Mouse (Mus musculus) common myeloid progenitor, adult 5-6 weeks (primary cell): ENCODE results near the gene Iqschfp. TPM values are rescaled to one million over a fixed set of nuclear protein-coding genes. Genes with fewer than 3 reads are reported as not detected.
"Not testable (repeated sequence)": the region's sequence is repeated elsewhere in the genome, so short reads cannot be mapped to it uniquely, and the experiment has no call there.

Source experiments
- ATAC-seq: replicated peaks from 2 replicates; pipeline ENCODE4 v1.8.0; 2016; ENCODE audit warnings: low read depth, mild to moderate bottlenecking, moderate TSS enrichment, inconsistent platforms; ENCODE audit not compliant: poor library complexity, severe bottlenecking
- total RNA-seq: library from RNA; stranded (forward); fragments of 200-1000, 187-1606 nt; gene quantifications from 2 replicates; pipeline ENCODE4 v1.2.3, GENCODE M21; 2017

Gene Iqschfp
- total RNA-seq, 1 experiment from 2014 or later, result not detected

DNA sequence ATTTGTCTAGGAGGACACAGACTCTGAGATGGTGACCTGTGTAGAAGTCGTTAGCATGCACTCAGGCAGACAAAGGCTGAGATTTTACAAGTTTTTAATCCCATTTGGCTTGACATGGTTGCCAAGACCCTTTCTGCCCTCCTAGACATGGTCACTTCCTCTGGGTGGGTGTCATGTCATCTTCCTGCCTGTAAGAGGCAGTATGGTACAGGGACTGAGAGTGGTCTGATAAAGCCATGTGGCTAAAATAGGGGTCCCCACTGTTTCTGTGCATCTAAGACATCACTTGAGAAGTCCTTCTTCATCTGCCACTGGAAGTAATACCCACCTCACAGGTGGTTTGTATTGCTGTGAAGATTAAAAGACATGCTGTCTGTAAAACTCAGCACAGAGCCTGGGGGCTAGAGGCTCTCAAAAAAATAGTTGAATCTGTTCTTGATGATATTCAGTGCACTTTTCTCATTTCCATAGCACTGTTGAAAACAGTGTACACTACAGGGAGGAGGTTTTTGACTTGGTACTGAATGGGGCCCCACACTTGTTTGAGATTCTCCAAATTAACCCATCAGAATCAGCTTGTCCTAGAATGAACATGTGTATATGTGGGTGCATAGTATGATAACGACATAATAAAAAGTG is 167.2 kb downstream of the Iqschfp start:
- ATAC-seq, result peak; percentile 64

DNA sequence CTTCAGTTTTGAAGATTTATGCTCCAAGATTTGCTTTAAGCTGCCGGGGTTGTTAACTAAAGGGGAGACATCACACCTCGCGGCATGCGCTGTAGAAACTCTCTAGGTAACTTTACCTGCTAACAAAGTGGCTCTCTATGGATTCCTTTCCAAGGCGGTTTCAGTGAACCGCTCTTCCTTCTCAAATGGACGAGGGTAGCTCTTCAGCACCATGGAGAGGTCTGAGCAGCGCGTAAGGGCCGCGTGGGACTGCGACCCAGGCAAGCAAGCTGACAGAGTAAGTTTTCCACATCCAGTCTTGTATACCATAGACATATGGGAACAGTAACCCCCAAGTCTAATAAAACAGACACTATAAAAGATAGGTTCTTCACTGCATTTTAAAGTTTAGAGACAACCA is 172.7 kb downstream of the Iqschfp start, which contains the start of gene Schip1:
Schip1 (plus strand) TSS at position 72 of the 400 bp plus-strand sequence.
- ATAC-seq, result peak; percentile 71

GRCm38 (mm10) chr3:68071395-68072386 is 179.7 kb downstream of the Iqschfp start:
- ATAC-seq, result no peak

DNA sequence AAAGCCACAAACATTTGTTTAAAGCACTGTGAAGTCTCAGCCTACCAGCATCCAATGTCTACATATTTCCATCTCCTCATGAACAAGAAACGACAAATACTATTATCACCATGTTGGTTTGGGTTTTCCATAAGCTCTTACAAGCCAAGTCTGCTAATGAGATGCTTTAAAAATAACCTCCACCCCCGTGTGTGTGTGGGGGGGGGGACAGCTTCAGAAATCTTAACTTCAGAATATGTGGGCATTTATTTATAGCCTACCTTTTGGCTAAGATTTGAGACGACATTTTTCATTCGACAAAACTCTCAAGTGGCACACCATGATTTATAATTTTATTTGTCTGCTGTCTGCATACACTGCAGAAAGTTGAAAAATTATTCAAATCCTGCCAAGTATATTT is 185.4 kb downstream of the Iqschfp start:
- ATAC-seq, result no peak

DNA sequence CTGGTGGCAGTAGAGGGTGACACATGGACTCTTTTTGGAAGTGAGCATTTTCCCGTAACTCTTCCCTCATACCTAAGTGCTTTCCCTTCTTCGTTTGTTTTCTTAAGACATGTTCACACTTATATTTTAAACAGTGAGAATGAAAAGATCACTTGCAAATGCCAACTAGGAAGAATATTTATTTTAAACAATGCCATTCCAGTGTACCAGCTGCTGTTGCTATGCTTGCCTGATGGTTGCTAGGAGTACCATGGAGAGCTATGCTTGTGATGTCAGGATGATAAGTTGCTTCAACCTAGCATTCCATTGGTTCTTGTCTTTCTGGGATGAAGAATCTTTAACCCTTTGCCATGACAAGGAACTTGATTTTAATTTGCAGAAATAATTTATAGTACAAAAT is 193.0 kb downstream of the Iqschfp start:
- ATAC-seq, result no peak

GRCm38 (mm10) chr3:68092108-68092507 is 200.1 kb downstream of the Iqschfp start:
- ATAC-seq, result no peak

GRCm38 (mm10) chr3:68096724-68097431 is 204.8 kb downstream of the Iqschfp start:
- no peak for ATAC-seq

DNA sequence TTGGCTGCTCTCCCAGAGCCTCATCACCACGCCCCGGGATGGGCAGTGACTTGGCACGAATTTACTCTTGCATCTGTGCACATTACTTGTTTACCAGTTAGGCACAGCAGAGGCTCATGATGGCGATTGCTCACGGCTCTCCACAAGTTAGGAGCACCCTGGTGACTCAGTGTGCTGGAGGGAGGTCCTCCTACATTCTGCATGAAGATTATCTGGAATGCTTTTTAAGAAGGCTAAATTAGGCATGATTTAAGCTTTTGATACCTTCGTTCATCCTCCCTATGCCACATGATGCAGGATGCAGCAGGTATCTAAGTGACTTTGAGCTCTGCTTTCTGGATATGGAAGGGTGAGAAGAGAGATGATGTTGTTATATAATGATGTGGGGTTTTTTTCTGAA is 207.5 kb downstream of the Iqschfp start:
- not testable (repeated sequence) for ATAC-seq

DNA sequence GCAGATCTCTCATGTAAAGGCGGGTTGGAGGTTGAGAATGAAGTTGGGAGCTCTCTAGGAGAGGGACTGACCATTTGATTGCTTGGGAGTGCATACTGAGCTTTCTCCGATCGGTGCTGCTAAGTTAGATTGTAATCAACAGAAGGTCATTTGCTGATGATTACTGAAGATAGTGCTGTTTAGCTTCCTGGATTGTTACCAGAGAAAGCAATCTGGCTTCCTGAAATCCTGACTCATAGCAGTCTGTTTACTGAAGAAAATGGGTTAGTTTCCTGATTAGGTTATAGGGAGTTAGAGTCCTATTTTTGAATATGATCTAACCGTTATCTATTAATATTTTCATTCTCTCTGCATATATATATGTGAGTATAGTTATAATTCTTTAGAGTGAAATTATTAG is 209.3 kb downstream of the Iqschfp start:
- no peak for ATAC-seq

GRCm38 (mm10) chr3:68105081-68105685 is 213.2 kb downstream of the Iqschfp start:
- no peak for ATAC-seq

DNA sequence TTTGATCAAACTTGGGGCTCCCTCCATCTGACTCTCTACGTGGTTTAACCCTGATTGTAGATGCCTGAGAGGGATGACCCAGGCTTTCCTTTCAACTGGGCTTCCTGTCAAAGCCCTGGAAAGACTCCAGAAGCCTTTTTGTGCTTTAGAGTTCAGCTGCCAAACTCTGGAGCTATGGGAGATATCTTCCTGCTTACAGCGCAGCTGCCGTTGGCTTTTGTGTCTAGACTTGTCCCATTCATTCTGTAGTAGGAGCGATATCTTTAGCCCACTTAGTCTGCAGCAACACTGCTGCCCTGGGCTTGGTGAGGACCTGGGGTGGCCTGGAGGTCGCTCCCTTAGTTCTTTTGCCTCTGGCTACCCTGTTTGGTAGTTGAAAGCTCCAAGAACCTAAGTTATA is 229.3 kb downstream of the Iqschfp start:
- ATAC-seq, result no peak

GRCm38 (mm10) chr3:68126284-68126856 is 234.3 kb downstream of the Iqschfp start:
- no peak for ATAC-seq

DNA sequence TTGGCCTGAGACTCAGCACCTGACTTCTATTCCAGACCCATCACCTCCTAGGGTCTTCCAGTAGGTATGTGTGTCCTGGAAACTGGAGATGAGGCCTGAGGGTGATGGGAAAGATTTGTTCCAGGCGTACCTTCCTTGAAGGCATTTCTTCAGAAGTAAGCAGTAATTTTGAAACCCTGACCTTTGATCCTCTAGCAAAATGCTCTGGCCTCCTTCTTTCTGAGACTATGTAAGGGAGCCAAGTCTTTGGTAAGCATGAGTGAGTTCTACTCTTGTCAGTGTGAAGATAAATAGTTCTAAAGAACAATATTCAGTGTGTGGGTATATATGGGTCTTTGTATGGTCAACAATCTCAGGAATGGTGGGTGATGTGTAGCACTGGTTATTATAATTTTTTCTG is 238.4 kb downstream of the Iqschfp start:
- ATAC-seq, result no peak

GRCm38 (mm10) chr3:68138833-68139627 is 247.0 kb downstream of the Iqschfp start:
- no peak for ATAC-seq

DNA sequence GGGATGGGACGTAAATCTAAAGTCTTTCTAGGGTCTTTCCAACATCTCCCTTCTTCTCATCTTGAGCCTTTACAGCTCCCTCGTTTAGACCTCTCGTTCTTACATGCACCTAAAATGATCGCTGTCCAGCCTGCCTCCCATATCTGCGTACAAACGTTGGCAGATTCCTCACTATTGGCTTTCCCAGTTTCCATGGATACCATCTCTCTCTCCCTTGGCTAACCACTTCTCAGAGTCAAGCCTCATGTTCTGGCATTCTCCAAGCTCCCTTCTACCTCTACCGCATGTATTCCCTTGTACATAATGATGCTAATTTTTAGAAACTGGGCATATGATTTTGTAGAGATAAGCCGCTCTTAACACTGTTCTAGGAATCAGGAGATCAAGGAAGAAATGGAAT is 258.7 kb downstream of the Iqschfp start:
- no peak for ATAC-seq

DNA sequence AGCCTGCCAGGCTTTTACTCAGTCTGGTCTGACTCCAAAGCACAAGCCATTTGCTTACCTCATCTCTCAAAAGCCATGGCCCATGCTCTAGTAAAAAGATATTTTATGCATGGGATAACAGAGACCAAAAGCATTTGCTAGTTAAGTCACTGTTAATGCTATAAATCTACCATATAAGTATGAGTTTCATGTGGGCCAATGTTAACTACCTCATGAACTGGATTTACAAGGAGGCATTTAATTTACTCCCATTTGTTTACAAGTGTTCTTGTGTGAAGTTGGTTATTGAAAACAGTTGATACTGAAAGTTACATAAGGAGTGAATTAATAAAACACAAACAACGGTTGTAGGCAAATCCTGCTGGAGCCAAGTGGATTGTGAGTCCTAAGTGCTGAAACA is 268.1 kb downstream of the Iqschfp start:
- no peak for ATAC-seq

DNA sequence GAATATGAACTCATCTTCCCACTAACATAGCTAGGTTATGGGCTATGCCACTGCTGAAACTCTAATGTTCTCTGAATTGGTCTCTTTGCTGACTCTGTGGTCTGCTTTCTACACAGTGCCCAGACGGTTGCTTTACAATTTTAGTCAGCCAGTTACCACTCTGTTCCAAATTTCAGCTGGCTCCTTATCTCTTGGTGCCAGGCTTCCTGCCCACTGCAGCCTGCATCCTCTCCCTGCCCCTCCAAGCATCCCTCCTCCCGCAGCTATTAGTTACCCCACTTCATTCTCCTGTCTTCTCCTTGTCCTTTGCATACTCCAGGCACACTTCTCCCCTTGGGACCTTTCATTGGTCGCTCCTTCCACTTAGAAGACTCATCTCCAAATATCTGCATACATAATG is 268.7 kb downstream of the Iqschfp start:
- peak; percentile 100 for ATAC-seq

DNA sequence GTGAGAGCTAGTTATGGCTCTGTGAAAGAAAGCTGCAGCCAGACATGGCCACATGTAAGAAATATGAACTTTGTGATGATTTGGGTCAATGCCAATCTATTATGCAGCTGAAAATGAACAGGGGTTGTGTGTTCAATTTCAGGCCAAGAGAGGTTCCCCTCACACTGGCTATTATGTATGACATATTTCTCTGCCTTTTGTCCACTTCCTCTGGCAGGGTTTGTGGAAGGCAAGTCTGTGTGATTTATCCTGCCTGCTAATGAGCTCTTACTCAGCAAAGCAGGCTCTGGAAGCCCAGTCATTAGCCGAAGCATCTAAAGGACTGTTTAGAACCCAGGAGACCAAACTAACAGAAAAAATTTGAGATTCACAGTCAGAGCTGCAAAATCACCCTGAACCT is 286.2 kb downstream of the Iqschfp start:
- no peak for ATAC-seq

- ATAC-seq, result peak; percentile 47; the same call in 1 of the 2 replicates
Observed at GRCm38 (mm10) chr3:68187471-68187870, 295.4 kb downstream of the Iqschfp start.
